Mouse (Mus musculus) brain, embryonic 14.5 days (tissue): ENCODE results near the gene Hist2h4.
"Not testable (repeated sequence)": the region's sequence is repeated elsewhere in the genome, so short reads cannot be mapped to it uniquely, and the experiment has no call there.

Experiments
- CTCF ChIP-seq: fragments of 200-500 bp; IDR thresholded peaks from 2 replicates; pipeline ENCODE4 v1.5.1; 2012; ENCODE audit warnings: inconsistent platforms, mild to moderate bottlenecking, moderate library complexity, borderline replicate concordance; ENCODE audit not compliant: insufficient read depth, insufficient read length; ENCODE audit errors: extremely low read depth
- POLR2A ChIP-seq: fragments of 200-500 bp; IDR thresholded peaks from 2 replicates; pipeline ENCODE4 v1.6.1; 2012; ENCODE audit warnings: mild to moderate bottlenecking, inconsistent platforms, borderline replicate concordance; ENCODE audit not compliant: poor library complexity, insufficient read depth, insufficient read length, severe bottlenecking; ENCODE audit errors: extremely low read depth

GRCm38 (mm10) chr3:96245003-96245886 lies 17.9 kb downstream of the Hist2h4 start, which contains the start of gene Hist2h2aa1:
- not testable (repeated sequence) for TF ChIP-seq CTCF, POLR2A
